Mouse (Mus musculus) CH12.LX (cell line): ENCODE data around the gene Nos2. TPM values are rescaled to one million over a fixed set of nuclear protein-coding genes. Genes with fewer than 3 reads are reported as not detected.

Experiments used
- DNase-seq: peaks from one replicate; pipeline ENCODE4 v3.0.0-alpha.2; 2013; ENCODE audit errors: extremely low read depth
- H3K27ac ChIP-seq: 2 replicates; pipeline ENCODE4 v1.5.1; 2012; ENCODE audit warnings: low read depth, mild to moderate bottlenecking, control low read depth, moderate library complexity; ENCODE audit not compliant: insufficient read depth
- H3K27me3 ChIP-seq: replicated peaks from 2 replicates; pipeline ENCODE3; 2012; ENCODE audit warnings: inconsistent platforms
- H3K36me3 ChIP-seq, 2 experiments: replicated peaks in 1 of 2; 2 replicates each; pipeline versions ENCODE3 to v1.6.1; 2012; ENCODE audit warnings: inconsistent platforms in 1 of 2, low read length in 1 of 2, mild to moderate bottlenecking in 1 of 2, mixed read lengths in 1 of 2, moderate library complexity in 1 of 2; ENCODE audit not compliant: control insufficient read depth in 1 of 2, insufficient read depth in 1 of 2
- H3K4me1 ChIP-seq, 2 experiments: 2 replicates each; pipeline ENCODE4 v1.6.1; 2012; ENCODE audit warnings: inconsistent platforms in 1 of 2, moderate library complexity in 1 of 2; ENCODE audit not compliant: insufficient read depth in 2 of 2, control insufficient read depth in 1 of 2
- H3K4me2 ChIP-seq: 2 replicates; pipeline ENCODE4 v1.6.1; 2012; ENCODE audit warnings: low read depth, mild to moderate bottlenecking, control low read depth; ENCODE audit not compliant: poor library complexity, insufficient read depth, severe bottlenecking
- H3K4me3 ChIP-seq, 3 experiments: fragments of 150-350 bp in 1 of 3; sonication (generic) in 1 of 3; replicated peaks in 1 of 3; 2 replicates each; pipeline versions ENCODE3 to v1.5.1; 2011 to 2012; ENCODE audit warnings: low read depth in 2 of 3, low read length in 2 of 3, mild to moderate bottlenecking in 2 of 3, moderate library complexity in 2 of 3, control low read depth in 1 of 3, improper control_type of control experiment in 1 of 3, inconsistent platforms in 1 of 3, mixed read lengths in 1 of 3; ENCODE audit not compliant: poor library complexity in 1 of 3
- H3K79me2 ChIP-seq: replicated peaks from 2 replicates; pipeline ENCODE4 v1.6.1; 2012; ENCODE audit warnings: mild to moderate bottlenecking, moderate library complexity; ENCODE audit not compliant: control insufficient read depth, poor library complexity, insufficient read depth, severe bottlenecking; ENCODE audit errors: extremely low read depth
- H3K9ac ChIP-seq: 2 replicates; pipeline ENCODE4 v1.6.1; 2012; ENCODE audit warnings: low read depth, mild to moderate bottlenecking, control low read depth, moderate library complexity; ENCODE audit not compliant: insufficient read depth
- H3K9me3 ChIP-seq: replicated peaks from 2 replicates; pipeline ENCODE3; 2012; ENCODE audit warnings: low read length, inconsistent platforms, mixed read lengths
- BHLHE40 ChIP-seq: IDR thresholded peaks from 2 replicates; pipeline ENCODE4 v1.6.1; 2011; ENCODE audit warnings: mild to moderate bottlenecking, low read depth, low read length, improper control_type of control experiment
- CHD2 ChIP-seq: IDR thresholded peaks from 2 replicates; pipeline ENCODE4 v1.6.1; 2011; ENCODE audit warnings: low read length, improper control_type of control experiment
- ELF1 ChIP-seq: IDR thresholded peaks from 2 replicates; pipeline ENCODE4 v1.6.1; 2014; ENCODE audit warnings: low read depth, mild to moderate bottlenecking, inconsistent platforms, low read length, improper control_type of control experiment
- EP300 ChIP-seq: IDR thresholded peaks from 2 replicates; pipeline ENCODE4 v1.6.1; 2011; ENCODE audit warnings: low read length, improper control_type of control experiment
- GABPA ChIP-seq: IDR thresholded peaks from 2 replicates; pipeline ENCODE4 v1.6.1; 2012; ENCODE audit warnings: low read depth, low read length, improper control_type of control experiment, inconsistent platforms; ENCODE audit not compliant: insufficient replicate concordance
- IRF4 ChIP-seq: IDR thresholded peaks from 2 replicates; pipeline ENCODE4 v1.6.1; 2014; ENCODE audit warnings: low read depth, mild to moderate bottlenecking, inconsistent platforms, low read length, improper control_type of control experiment
- JUN ChIP-seq: IDR thresholded peaks from 2 replicates; pipeline ENCODE4 v1.6.1; 2011; ENCODE audit warnings: low read depth, mild to moderate bottlenecking, low read length, improper control_type of control experiment, moderate library complexity; ENCODE audit not compliant: insufficient read depth
- JUND ChIP-seq: conservative IDR thresholded peaks from 2 replicates; pipeline ENCODE4 v1.6.1; 2011; ENCODE audit warnings: low read depth, low read length, improper control_type of control experiment
- KAT2A ChIP-seq: IDR thresholded peaks from 2 replicates; pipeline ENCODE4 v1.6.1; 2012; ENCODE audit warnings: low read length, improper control_type of control experiment, inconsistent platforms; ENCODE audit not compliant: insufficient replicate concordance
- MAFK ChIP-seq: IDR thresholded peaks from 2 replicates; pipeline ENCODE4 v1.6.1; 2011; ENCODE audit warnings: low read length, improper control_type of control experiment; ENCODE audit not compliant: insufficient replicate concordance
- MAX ChIP-seq: IDR thresholded peaks from 2 replicates; pipeline ENCODE4 v1.6.1; 2011; ENCODE audit warnings: low read length, improper control_type of control experiment
- NELFE ChIP-seq: IDR thresholded peaks from 2 replicates; pipeline ENCODE4 v1.6.1; 2011; ENCODE audit warnings: low read depth, low read length, improper control_type of control experiment
- PAX5 ChIP-seq: IDR thresholded peaks from 2 replicates; pipeline ENCODE4 v1.6.1; 2012; ENCODE audit warnings: low read length, inconsistent platforms, mixed read lengths
- POLR2AphosphoS2 ChIP-seq: IDR thresholded peaks from 2 replicates; pipeline ENCODE4 v1.6.1; 2011; ENCODE audit warnings: low read depth, low read length, improper control_type of control experiment
- SMC3 ChIP-seq: IDR thresholded peaks from 2 replicates; pipeline ENCODE4 v1.6.1; 2011; ENCODE audit warnings: low read depth, low read length, improper control_type of control experiment
- dilution Hi-C: fragments of 300-500 bp; cut with MboI; formaldehyde crosslinking; loops from 2 replicates; pipeline ENCODE4 v1.14.3; 2020; ENCODE audit warnings: low sequenced_read_pairs; ENCODE audit not compliant: extremely low pct_unique_long_range_greater_than_20kb, extremely low pct_ligation_motif_present
- in situ Hi-C: fragments of 300-500 bp; cut with MboI; formaldehyde crosslinking; loops from 3 replicates; pipeline ENCODE4 v1.14.3; 2019; ENCODE audit warnings: low sequenced_read_pairs, low pct_ligation_motif_present, low pct_unique_long_range_greater_than_20kb, mixed read lengths
- polyA plus RNA-seq: library from polyadenylated mRNA; unstranded; fragments of >175 nt; gene quantifications from 2 replicates; pipeline ENCODE4 v1.2.1, GENCODE M21; 2012; ENCODE audit warnings: low read depth; ENCODE audit not compliant: insufficient read length
- total RNA-seq, 2 experiments: library from RNA; depleted of rRNA; stranded (reverse); fragments of 300-350 nt in 1 of 2; fragments of >200 nt in 1 of 2; gene quantifications; 2 replicates each; pipeline ENCODE4 v1.2.3; 2012 to 2014

Gene Nos2
- total and polyA plus RNA-seq, 3 experiments: 1.6 to 3.4 (median 1.8) TPM

- TF ChIP-seq MAFK (no peak), CHD2 (no peak), IRF4 (no peak), MAX (no peak), PAX5 (no peak), NELFE (no peak), SMC3 (no peak), POLR2AphosphoS2 (no peak), JUND (no peak), EP300 (no peak), JUN (no peak), GABPA (no peak), BHLHE40 (no peak)
- no peak overlapping the region for H3K27ac ChIP-seq
- in situ Hi-C loops (no loop called here), dilution Hi-C loops (no loop called here)
- peaks cover 0 to 35% of the 10 kb centered on the region in 2 experiments for H3K36me3 ChIP-seq
- no peak overlapping the region for H3K4me3 ChIP-seq
- DNase-seq: no peak
- H3K4me1 ChIP-seq: peaks cover 11 to 35% of the 10 kb centered on the region in 2 experiments
- H3K9ac ChIP-seq: no peak overlapping the region
- H3K9me3 ChIP-seq: no peaks in the 10 kb centered on the region
- 0 out of 2 replicates have a peak, but pooled peaks cover 3% of the 10 kb centered on the region for H3K79me2 ChIP-seq
- H3K4me2 ChIP-seq: no peak overlapping the region
- no peaks in the 10 kb centered on the region for H3K27me3 ChIP-seq
Measured at GRCm38 (mm10) chr11:78972328-78972727, 51.7 kb downstream of the Nos2 start.

GRCm38 (mm10) chr11:78972811-78973351, 52.3 kb downstream of the Nos2 start:
- H3K4me3 ChIP-seq: peak overlapping the region; percentile 55 to 98 (median 62)
- H3K79me2 ChIP-seq: 0 out of 2 replicates have a peak, but pooled peaks cover 3% of the 10 kb centered on the region
- no peak for TF ChIP-seq KAT2A
- peak; percentile 8 for TF ChIP-seq ELF1
- H3K36me3 ChIP-seq: peaks cover 0 to 38% of the 10 kb centered on the region in 2 experiments
- no peak overlapping the region for H3K27ac ChIP-seq
- H3K4me2 ChIP-seq: peak overlapping the region; percentile 7; the same call in 1 of the 2 replicates
- no peaks in the 10 kb centered on the region for H3K27me3 ChIP-seq
- H3K9ac ChIP-seq: no peak overlapping the region
- DNase-seq: peak; percentile 46
- H3K9me3 ChIP-seq: no peaks in the 10 kb centered on the region
- dilution Hi-C loops (no loop called here), in situ Hi-C loops (no loop called here)
- H3K4me1 ChIP-seq: peaks cover 11 to 31% of the 10 kb centered on the region in 2 experiments
